Mouse (Mus musculus): ENCODE measurements around the gene Oosp1.

DNA sequence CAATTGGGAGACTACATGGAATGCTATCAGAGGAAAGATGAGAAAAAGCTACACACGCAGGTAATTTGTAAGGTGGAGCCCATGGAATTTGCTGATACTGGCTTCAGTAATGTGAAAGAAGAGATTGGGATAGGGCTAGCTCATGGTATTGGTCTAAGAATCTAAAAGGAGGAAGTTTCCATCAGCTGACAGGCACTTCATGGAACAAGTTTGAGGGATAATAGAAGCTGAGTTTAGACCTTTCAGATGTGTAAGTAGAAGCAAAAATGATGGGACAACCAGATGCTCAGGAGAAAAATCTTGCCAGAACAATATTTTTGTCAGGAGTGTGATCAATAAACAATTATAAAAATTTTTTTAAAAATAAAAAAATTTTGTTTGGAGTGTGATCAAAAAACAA, 57.2 kb downstream of the Oosp1 start:
- TF ChIP-seq CTCF (IDR thresholded peaks at IDR 0.05; ENCODE audit: control insufficient read depth, insufficient read depth, low read length) (no peak), POLR2A (IDR thresholded peaks at IDR 0.05; ENCODE audit: borderline replicate concordance, control insufficient read depth, low read depth, low read length) (no peak)

Data from bone marrow, adult 2 months (tissue).